Mouse (Mus musculus): ENCODE data around the gene Srd5a1. TPM values are rescaled to one million over a fixed set of nuclear protein-coding genes. Genes with fewer than 3 reads are reported as not detected.

Srd5a1 gene
- polyA plus RNA-seq, 1 experiment from 2014 or later: 31.7 TPM

GRCm38 (mm10) chr13:69530156-69530555, 81.1 kb downstream of the Srd5a1 start:
- WGBS: 70% methylated on average over 3 of the region's 3 CpGs
- Histone ChIP-seq H3K27ac (ENCODE audit: low read depth, low read length) (no peak overlapping the region), H3K4me3 (ENCODE audit: low read depth, low read length) (no peak overlapping the region), H3K9ac (ENCODE audit: low read length) (no peak overlapping the region), H3K27me3 (replicated peaks; ENCODE audit: control insufficient read depth, insufficient read depth, low read length) (no peaks in the 10 kb centered on the region), H3K9me3 (replicated peaks; ENCODE audit: control insufficient read depth, low read length) (no peaks in the 10 kb centered on the region), H3K4me2 (ENCODE audit: low read length) (no peak overlapping the region), H3K36me3 (ENCODE audit: control insufficient read depth, insufficient read depth, low read length) (0 out of 2 replicates have a peak, but pooled peaks cover 6% of the 10 kb centered on the region), H3K4me1 (ENCODE audit: control insufficient read depth, insufficient read depth, low read length) (peaks cover 33% of the 10 kb centered on the region)
- DNase-seq (ENCODE audit: low spot score) (no peak), ATAC-seq (no peak)

- no peak for ATAC-seq
- no peak overlapping the region for H3K4me3 ChIP-seq (ENCODE audit: low read depth, low read length)
These were observed 82.7 kb downstream of the Srd5a1 start for GRCm38 (mm10) chr13:69528531-69528930.

GRCm38 (mm10) chr13:69525867-69526266, 85.4 kb downstream of the Srd5a1 start:
- Histone ChIP-seq H3K9ac (ENCODE audit: low read length) (no peak overlapping the region), H3K4me3 (ENCODE audit: low read depth, low read length) (no peak overlapping the region), H3K27ac (ENCODE audit: low read depth, low read length) (no peak overlapping the region), H3K4me1 (ENCODE audit: control insufficient read depth, insufficient read depth, low read length) (peaks cover 12% of the 10 kb centered on the region), H3K36me3 (ENCODE audit: control insufficient read depth, insufficient read depth, low read length) (0 out of 2 replicates have a peak, but pooled peaks cover 6% of the 10 kb centered on the region), H3K9me3 (replicated peaks; ENCODE audit: control insufficient read depth, low read length) (no peaks in the 10 kb centered on the region), H3K4me2 (ENCODE audit: low read length) (no peak overlapping the region), H3K27me3 (replicated peaks; ENCODE audit: control insufficient read depth, insufficient read depth, low read length) (no peaks in the 10 kb centered on the region)
- DNase-seq (ENCODE audit: low spot score): no peak
- no peak for ATAC-seq
- 54% methylated on average over 4 of the region's 4 CpGs for WGBS

More at GRCm38 (mm10) chr13:69528531-69528930, 82.7 kb downstream of the Srd5a1 start:
- H3K4me2 ChIP-seq (ENCODE audit: low read length): no peak overlapping the region
- peaks cover 32% of the 10 kb centered on the region for H3K4me1 ChIP-seq (ENCODE audit: control insufficient read depth, insufficient read depth, low read length)
- H3K9me3 ChIP-seq (replicated peaks; ENCODE audit: control insufficient read depth, low read length): no peaks in the 10 kb centered on the region
- 79% methylated on average over 7 of the region's 7 CpGs for WGBS
- H3K36me3 ChIP-seq (ENCODE audit: control insufficient read depth, insufficient read depth, low read length): 0 out of 2 replicates have a peak, but pooled peaks cover 6% of the 10 kb centered on the region
- H3K9ac ChIP-seq (ENCODE audit: low read length): no peak overlapping the region
- no peak for DNase-seq (ENCODE audit: low spot score)
- no peak overlapping the region for H3K27ac ChIP-seq (ENCODE audit: low read depth, low read length)
- H3K27me3 ChIP-seq (replicated peaks; ENCODE audit: control insufficient read depth, insufficient read depth, low read length): no peaks in the 10 kb centered on the region

- no peak overlapping the region for H3K9ac ChIP-seq (ENCODE audit: low read length)
- ATAC-seq (no peak), DNase-seq (ENCODE audit: low spot score) (no peak)
- no peaks in the 10 kb centered on the region for H3K27me3 ChIP-seq (replicated peaks; ENCODE audit: control insufficient read depth, insufficient read depth, low read length)
- H3K4me1 ChIP-seq (ENCODE audit: control insufficient read depth, insufficient read depth, low read length): peaks cover 13% of the 10 kb centered on the region
- H3K9me3 ChIP-seq (replicated peaks; ENCODE audit: control insufficient read depth, low read length): no peaks in the 10 kb centered on the region
- H3K36me3 ChIP-seq (ENCODE audit: control insufficient read depth, insufficient read depth, low read length): no peaks in the 10 kb centered on the region
- 78% methylated on average over 2 of the region's 2 CpGs for WGBS
- H3K4me2 ChIP-seq (ENCODE audit: low read length): no peak overlapping the region
- no peak overlapping the region for H3K27ac ChIP-seq (ENCODE audit: low read depth, low read length)
- no peak overlapping the region for H3K4me3 ChIP-seq (ENCODE audit: low read depth, low read length)
These were observed 87.1 kb downstream of the Srd5a1 start for GRCm38 (mm10) chr13:69524158-69524530.

Other genes with a start within 250 kb of the Srd5a1 start
- gene Nsun2, start 77.7 kb downstream of the Srd5a1 start, polyA plus RNA-seq (2014; fragmentation: Nextera tagmentation; extraction: Ambion mirVana): 86.2 and 87.4 TPM in 2 replicates
- 8.8 and 9.0 TPM in 2 replicates for gene Tent4a, start 76.8 kb downstream of the Srd5a1 start, polyA plus RNA-seq (2014; fragmentation: Nextera tagmentation; extraction: Ambion mirVana)
- gene Ube2ql1, start 128.4 kb upstream of the Srd5a1 start, polyA plus RNA-seq (2014; fragmentation: Nextera tagmentation; extraction: Ambion mirVana): 31.7 and 35.4 TPM in 2 replicates
- gene Med10, start 191.0 kb upstream of the Srd5a1 start, polyA plus RNA-seq (2014; fragmentation: Nextera tagmentation; extraction: Ambion mirVana): 180 and 181 TPM in 2 replicates

All from forebrain, embryonic 14.5 days (tissue).